Mouse (Mus musculus): Measurements from ENCODE around the gene S100a8. TPM values are rescaled to one million over a fixed set of nuclear protein-coding genes. Genes with fewer than 3 reads are reported as not detected.

Gene S100a8
- total RNA-seq (2017), result 430 and 433 TPM in 2 replicates

- ATAC-seq (replicated peaks; ENCODE audit: low read depth, poor library complexity, severe bottlenecking), result peak; percentile 57; the same call in 1 of the 2 replicates
Measured at GRCm38 (mm10) chr3:90668846-90669245, at the start of gene S100a8. TSS of gene S100a8 (plus strand) at chr3:90668978.

- peak; percentile 32; the same call in 1 of the 2 replicates for ATAC-seq (replicated peaks; ENCODE audit: low read depth, poor library complexity, severe bottlenecking)
Measured at GRCm38 (mm10) chr3:90621552-90621951, 47.2 kb upstream of the S100a8 start.

DNA sequence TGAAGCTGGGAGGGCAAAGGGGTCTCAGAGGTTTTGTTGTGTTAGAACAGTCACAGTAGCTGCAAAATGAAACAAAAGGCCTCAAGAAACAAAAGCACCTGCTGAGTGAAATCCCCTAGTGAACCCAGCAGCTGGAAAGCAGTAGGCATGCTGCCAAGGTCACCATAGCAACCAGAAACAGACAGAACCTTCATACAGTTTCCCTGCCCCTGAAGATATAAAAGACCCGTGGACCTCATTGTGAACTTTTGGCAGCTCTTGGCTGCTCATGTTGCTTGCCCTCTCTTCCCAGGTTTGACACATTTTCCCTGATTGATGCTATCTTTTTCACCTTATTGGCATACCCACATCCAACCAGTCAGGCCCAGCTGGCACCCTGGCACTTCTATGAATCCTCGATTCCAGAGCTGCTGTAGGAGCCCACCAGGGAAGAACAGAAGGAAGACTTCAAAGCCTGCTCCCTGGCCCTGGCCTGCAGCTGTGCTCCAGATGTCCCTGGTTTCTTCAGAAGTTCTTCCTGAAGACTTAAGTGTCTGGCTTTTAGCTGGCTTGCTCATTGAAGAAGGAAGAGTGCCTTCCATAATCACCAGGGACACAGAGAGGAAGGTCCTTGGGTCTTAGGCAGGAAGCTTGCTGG, 45.2 kb upstream of the S100a8 start:
- no peak for ATAC-seq (replicated peaks; ENCODE audit: low read depth, poor library complexity, severe bottlenecking)

DNA sequence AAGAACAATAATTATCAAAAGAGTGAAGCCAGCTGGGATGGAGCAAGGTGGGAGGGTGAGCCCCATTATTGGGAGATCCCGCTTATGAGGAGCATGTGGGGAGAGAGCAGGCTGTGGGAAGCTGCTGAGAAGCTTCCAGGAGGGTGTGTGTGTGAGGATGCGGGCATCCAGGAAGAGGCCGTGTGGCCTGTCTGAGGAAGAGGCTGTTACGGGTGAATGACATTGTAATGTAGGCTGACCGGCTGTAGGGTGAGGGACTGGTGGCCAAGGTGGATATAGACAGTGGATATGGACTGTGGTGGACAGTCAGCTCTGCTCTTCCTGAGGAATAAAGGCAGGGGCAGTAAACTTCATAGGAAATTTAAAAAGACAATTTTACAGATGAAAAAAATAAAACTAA, 43.3 kb upstream of the S100a8 start:
- ATAC-seq (replicated peaks; ENCODE audit: low read depth, poor library complexity, severe bottlenecking), result no peak

DNA sequence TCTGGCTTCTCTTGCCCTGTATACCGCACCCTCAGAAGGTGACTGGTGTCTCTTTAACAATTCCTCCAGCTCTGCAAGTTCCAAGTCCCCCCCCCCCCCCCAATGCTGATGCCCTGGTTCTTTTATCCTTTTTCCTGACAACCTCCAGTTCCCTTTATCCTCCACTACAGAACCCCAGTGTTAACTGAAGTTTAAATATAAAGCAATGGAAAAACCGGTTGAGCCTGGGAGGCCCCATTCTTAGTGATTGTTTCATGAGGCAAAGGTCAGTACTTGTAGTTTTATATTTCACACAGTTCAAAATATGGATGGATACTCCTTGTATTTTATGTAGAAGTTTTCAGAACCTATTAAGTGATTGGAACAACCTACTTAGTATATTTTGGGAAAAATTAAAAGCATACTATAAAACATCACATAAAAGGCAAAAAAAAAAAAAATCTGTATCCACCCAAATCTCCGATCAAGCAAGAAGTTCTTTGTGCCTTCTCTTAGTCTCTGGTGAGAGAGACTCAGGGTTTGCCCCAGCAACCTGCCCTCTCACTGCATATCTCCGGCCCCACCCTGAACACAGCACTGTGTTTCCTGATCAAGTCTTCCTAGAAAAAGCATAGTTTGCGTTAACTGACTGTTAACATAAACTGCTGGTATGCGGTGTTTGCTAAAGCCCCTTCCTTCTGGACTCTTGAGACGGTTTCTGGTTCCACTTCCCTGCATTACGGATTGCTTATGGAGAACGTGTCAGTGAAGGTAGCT, 42.3 kb upstream of the S100a8 start:
- ATAC-seq (replicated peaks; ENCODE audit: low read depth, poor library complexity, severe bottlenecking), result no peak

GRCm38 (mm10) chr3:90627366-90627765, 41.4 kb upstream of the S100a8 start:
- no peak for ATAC-seq (replicated peaks; ENCODE audit: low read depth, poor library complexity, severe bottlenecking)

DNA sequence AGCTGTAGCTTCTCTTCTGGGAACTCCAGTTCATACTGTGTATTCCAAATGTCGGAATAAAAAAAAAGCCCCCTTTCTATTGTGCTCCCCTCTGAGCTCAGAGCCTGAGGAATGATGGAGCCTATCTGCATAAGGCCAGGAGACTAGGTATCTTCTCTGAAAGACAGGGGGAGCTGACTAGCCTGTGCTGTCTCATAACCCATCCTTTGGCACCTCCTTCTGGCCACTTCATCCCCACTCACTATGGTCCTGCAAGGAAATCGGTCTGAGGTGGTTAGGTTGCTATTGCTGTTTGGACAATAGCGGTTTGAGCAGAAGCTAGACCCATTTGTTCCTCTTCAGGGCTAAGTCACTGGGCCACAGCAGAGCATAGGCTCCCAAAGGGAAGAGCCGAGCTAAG, 41.0 kb upstream of the S100a8 start:
- ATAC-seq (replicated peaks; ENCODE audit: low read depth, poor library complexity, severe bottlenecking), result peak; percentile 75

DNA sequence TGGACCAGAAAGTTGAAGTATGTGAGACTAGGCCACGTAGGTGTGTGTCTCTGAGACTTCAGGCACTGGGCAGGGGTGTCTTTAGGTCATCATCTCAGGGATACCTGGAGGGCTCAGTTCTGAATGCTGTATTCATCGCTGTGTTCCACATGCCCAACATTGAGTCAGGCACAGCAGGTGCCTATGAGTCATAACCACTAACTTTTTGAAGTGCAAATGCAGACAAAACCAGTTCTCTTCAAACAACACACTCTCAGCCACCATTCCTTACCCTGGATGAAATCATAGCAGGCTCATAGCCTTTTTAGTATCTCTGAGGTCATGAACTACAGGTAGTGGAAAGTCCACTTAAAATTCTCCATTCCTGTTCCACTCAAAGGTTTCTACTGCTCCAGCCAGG, 39.5 kb upstream of the S100a8 start:
- no peak for ATAC-seq (replicated peaks; ENCODE audit: low read depth, poor library complexity, severe bottlenecking)

DNA sequence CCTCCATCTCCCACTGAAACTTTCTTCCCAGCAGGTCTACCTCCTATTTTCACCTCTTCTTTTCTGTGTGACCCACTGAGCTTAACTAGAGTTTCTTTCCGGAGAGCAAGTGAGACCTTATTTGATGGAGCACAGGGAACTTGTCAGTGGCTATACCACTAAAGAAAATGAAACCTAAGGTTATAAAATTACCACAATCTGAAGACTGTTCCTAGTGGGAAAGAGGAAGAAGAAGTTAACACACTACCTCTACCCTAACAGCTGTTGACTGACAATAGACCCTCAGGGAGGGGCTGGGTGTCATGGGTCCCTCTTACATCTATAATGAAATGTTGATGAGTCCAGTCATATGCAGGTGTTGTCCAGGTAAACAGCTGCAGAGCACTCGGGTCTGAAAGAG, 36.8 kb upstream of the S100a8 start:
- ATAC-seq (replicated peaks; ENCODE audit: low read depth, poor library complexity, severe bottlenecking), result peak; percentile 69

GRCm38 (mm10) chr3:90638511-90639275, 30.1 kb upstream of the S100a8 start:
- ATAC-seq (replicated peaks; ENCODE audit: low read depth, poor library complexity, severe bottlenecking), result no peak

DNA sequence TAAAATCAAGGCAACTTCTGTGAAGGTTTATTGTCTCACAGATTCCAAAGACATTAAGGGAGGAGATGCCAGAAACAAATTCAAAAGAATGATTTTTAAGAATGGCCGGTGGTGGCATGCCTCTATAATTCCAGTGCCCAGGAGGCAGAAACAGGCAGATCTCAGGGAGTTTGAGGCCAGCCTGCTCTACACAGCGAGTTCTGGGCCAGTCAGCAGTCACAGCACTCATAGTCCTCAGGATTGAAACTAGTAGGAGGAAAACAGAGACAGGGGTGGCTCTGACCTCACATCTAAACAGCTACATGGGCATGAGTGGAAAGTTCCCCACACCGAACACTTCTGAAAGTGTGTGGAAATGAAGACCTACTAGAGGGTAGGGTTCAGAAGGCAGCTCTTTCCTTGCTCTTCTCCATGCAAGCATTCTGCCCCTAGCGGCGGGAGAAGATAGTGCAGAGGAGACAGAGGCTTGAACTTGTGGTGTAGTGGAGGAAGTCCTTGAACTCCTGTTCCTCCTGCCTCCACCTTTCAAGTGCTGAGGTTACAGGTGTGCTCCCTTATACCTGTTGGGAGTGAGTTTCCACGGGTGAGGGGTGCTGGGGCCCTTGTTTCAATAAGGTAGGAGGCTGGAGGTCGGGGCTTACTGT, 29.1 kb upstream of the S100a8 start:
- peak; percentile 93 for ATAC-seq (replicated peaks; ENCODE audit: low read depth, poor library complexity, severe bottlenecking)

- no peak for ATAC-seq (replicated peaks; ENCODE audit: low read depth, poor library complexity, severe bottlenecking)
Measured at GRCm38 (mm10) chr3:90640981-90641380, 27.8 kb upstream of the S100a8 start.

DNA sequence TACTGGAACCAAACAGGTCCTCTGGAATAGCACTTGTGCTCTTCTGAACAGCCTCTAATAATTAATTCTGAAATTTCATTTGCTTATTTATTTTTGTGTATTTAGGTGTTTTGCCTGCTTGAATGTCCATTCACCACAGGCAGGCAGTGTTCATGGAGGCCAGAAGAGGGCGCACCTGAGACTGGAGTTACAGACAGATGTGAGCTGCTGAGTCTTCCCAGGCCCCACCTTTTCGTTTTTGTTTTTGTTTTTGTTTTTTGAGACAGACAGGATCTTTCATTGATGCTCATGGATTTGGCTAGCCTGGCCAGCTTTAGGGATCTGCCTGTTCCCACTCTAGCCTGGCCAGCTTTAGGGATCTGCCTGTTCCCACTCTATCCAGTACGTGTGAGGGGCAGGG, 24.6 kb upstream of the S100a8 start:
- ATAC-seq (replicated peaks; ENCODE audit: low read depth, poor library complexity, severe bottlenecking), result peak; percentile 61; the same call in 1 of the 2 replicates

DNA sequence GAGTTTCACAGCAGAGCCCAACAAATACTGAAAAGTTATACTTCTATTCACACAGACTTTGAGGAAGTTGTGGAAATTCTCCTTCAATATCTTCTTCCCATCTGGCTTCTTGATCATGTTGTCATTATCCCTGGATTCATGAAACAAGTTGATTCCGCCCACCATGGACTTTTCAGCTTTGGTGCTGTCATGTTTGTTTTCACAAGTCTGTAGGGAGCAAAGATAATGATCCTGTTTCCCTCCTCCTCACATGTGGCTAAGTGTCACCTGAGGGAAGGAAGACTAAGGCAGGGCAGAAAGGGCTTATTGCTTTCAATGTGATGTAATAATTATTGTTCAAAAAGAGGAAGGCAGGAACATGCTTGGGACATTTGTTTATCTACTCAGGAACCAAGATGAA, 21.5 kb upstream of the S100a8 start:
- no peak for ATAC-seq (replicated peaks; ENCODE audit: low read depth, poor library complexity, severe bottlenecking)

- no peak for ATAC-seq (replicated peaks; ENCODE audit: low read depth, poor library complexity, severe bottlenecking)
Measured at GRCm38 (mm10) chr3:90648981-90649380, 19.8 kb upstream of the S100a8 start.

- no peak for ATAC-seq (replicated peaks; ENCODE audit: low read depth, poor library complexity, severe bottlenecking)
Measured at GRCm38 (mm10) chr3:90649832-90650231, 18.9 kb upstream of the S100a8 start.

DNA sequence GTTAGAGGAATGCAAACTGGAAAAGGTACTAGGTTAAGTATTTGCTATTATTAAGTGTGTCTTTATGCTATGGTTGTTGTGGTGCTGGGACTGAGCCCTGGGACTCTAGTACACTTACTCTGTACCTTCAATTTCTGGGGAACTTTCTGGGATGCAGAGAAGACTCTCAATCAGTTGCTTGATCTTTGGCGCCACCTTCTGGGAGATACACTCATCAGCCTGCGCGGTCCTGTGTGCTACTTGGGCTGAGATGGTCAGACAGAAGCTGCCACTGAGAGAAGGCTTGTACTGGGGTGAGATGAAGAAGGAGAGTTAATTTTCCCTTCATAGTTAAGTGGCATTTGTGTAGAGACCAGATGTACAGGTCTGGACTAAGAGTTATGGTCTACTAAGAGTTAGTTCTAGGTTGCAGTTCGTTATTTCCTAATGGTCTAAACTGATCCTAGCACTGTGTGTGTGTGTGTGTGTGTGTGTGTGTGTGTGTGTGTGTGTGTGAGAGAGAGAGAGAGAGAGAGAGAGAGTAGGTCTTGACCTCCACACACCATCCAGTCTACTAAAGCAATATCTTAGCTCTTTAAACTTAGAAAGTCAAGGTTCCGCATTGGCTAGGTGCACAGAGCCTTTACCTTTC, 15.8 kb upstream of the S100a8 start:
- ATAC-seq (replicated peaks; ENCODE audit: low read depth, poor library complexity, severe bottlenecking), result peak; percentile 77

DNA sequence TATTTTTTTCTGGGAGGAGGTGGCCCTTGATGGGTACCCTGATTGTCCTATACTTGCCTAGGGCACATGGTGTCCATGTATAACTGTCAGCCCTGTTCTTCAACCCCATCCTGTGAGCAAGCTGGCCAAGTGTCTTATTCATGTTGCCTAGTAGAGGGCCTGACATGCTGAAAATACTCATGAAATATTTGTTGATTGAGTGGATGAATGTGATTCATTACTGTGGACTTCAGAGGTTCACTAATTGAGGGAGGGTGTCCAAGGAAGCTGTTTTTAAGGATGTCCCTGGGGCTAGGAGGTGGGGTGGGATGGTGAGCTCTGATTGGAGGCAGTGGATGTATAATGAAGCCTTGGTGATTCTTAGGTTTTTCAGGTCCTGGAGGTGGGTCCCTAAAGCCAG, 15.1 kb upstream of the S100a8 start, which contains the start of gene S100a7a:
Gene S100a7a, plus strand, starts transcription at position 301 of the 400 bp plus-strand sequence.
- no peak for ATAC-seq (replicated peaks; ENCODE audit: low read depth, poor library complexity, severe bottlenecking)

GRCm38 (mm10) chr3:90657405-90657804, 11.4 kb upstream of the S100a8 start:
- ATAC-seq (replicated peaks; ENCODE audit: low read depth, poor library complexity, severe bottlenecking), result peak; percentile 62; the same call in 1 of the 2 replicates
